Mouse (Mus musculus): ENCODE measurements at regions not wholly inside any gene's neighbourhood (a gene's known extent, or its start where the extent isn't known, plus 50 kb on each side); places are given as distances from the start of the nearest gene placed in this dataset.

- Histone ChIP-seq H3K9me3 (no peaks in the 10 kb centered on the region), H3K27ac (no peak overlapping the region), H3K4me1 (no peaks in the 10 kb centered on the region), H3K4me3 (no peak overlapping the region), H3K36me3 (no peaks in the 10 kb centered on the region), H3K4me2 (replicated peaks) (no peak overlapping the region), H3K9ac (no peak overlapping the region), H3K27me3 (no peaks in the 10 kb centered on the region)
- WGBS: 40% methylated on average over 8 of the region's 8 CpGs
- no peak for ATAC-seq (ENCODE audit: insufficient number of reproducible peaks, insufficient read depth, low FRiP score, low TSS enrichment)
Observed at GRCm38 (mm10) chr8:28594606-28595005, 1147.1 kb downstream of the Poteg start.

GRCm38 (mm10) chr8:28595880-28596279 is 1148.4 kb downstream of the Poteg start:
- Histone ChIP-seq H3K27ac (no peak overlapping the region), H3K36me3 (no peaks in the 10 kb centered on the region), H3K9ac (no peak overlapping the region), H3K4me2 (replicated peaks) (no peak overlapping the region), H3K4me3 (no peak overlapping the region), H3K9me3 (no peaks in the 10 kb centered on the region), H3K27me3 (no peaks in the 10 kb centered on the region), H3K4me1 (no peaks in the 10 kb centered on the region)
- WGBS: 90% methylated on average over 5 of the region's 5 CpGs
- ATAC-seq (ENCODE audit: insufficient number of reproducible peaks, insufficient read depth, low FRiP score, low TSS enrichment): no peak
